Mouse (Mus musculus) C2C12 (cell line): ENCODE results near the gene Actr3.

Experiments used
- CTCF ChIP-seq: IDR thresholded peaks from one replicate; pipeline ENCODE4 v1.5.1; 2011; ENCODE audit not compliant: control insufficient read depth, insufficient read depth, insufficient read length
- USF1 ChIP-seq: IDR thresholded peaks from one replicate; pipeline ENCODE4 v1.6.1; 2011; ENCODE audit warnings: low read depth, mild to moderate bottlenecking, control low read depth, moderate library complexity

- TF ChIP-seq USF1 (no peak), CTCF (no peak)
These were observed 92.4 kb downstream of the Actr3 start for GRCm38 (mm10) chr1:125343105-125343504.
